Mouse (Mus musculus) heart, embryonic 14.5 days (tissue): ENCODE results near the gene Ehd2. TPM values are rescaled to one million over a fixed set of nuclear protein-coding genes. Genes with fewer than 3 reads are reported as not detected.

Experiments
- ATAC-seq: fragments of 200-750 bp; cut with Nextera tagmentation; 2 replicates; pipeline ENCODE4 v1.8.0; 2017; ENCODE audit warnings: low read depth, moderate TSS enrichment; ENCODE audit not compliant: insufficient number of reproducible peaks, insufficient read depth, low FRiP score
- H3K27ac ChIP-seq, 2 experiments: fragments of 200-500 bp in 1 of 2; fragments of 300-500 bp in 1 of 2; sonication (generic) in 1 of 2; replicated peaks in 1 of 2; 2 replicates each; pipeline ENCODE4 v1.5.1; 2012 to 2014; ENCODE audit warnings: low read depth in 2 of 2, low read length in 2 of 2, control low read depth in 1 of 2, mild to moderate bottlenecking in 1 of 2, mixed read lengths in 1 of 2; ENCODE audit not compliant: control insufficient read depth in 1 of 2, insufficient read depth in 1 of 2
- H3K27me3 ChIP-seq: fragments of 300-500 bp; sonication (generic); 2 replicates; pipeline ENCODE4 v1.6.1; 2014; ENCODE audit warnings: mild to moderate bottlenecking, low read length, control low read depth; ENCODE audit not compliant: control insufficient read depth, insufficient read depth
- H3K36me3 ChIP-seq: fragments of 300-500 bp; sonication (generic); 2 replicates; pipeline ENCODE4 v1.6.1; 2014; ENCODE audit warnings: mild to moderate bottlenecking, control low read depth, low read length, mixed read lengths; ENCODE audit not compliant: control insufficient read depth, insufficient read depth
- H3K4me1 ChIP-seq, 2 experiments: fragments of 200-500 bp in 1 of 2; fragments of 300-500 bp in 1 of 2; sonication (generic) in 1 of 2; 2 replicates each; pipeline ENCODE4 v1.6.1; 2012 to 2014; ENCODE audit warnings: low read length in 2 of 2, control low read depth in 1 of 2, mixed read lengths in 1 of 2; ENCODE audit not compliant: control insufficient read depth in 2 of 2, insufficient read depth in 2 of 2
- H3K4me2 ChIP-seq: fragments of 300-500 bp; sonication (generic); 2 replicates; pipeline ENCODE4 v1.6.1; 2014; ENCODE audit warnings: mild to moderate bottlenecking, low read length
- H3K4me3 ChIP-seq, 2 experiments: fragments of 200-500 bp in 1 of 2; fragments of 300-500 bp in 1 of 2; sonication (generic) in 1 of 2; 2 replicates each; pipeline ENCODE4 v1.5.1; 2012 to 2014; ENCODE audit warnings: low read length in 2 of 2, mild to moderate bottlenecking in 2 of 2, control low read depth in 1 of 2, low read depth in 1 of 2, moderate library complexity in 1 of 2; ENCODE audit not compliant: control insufficient read depth in 1 of 2, insufficient read depth in 1 of 2
- H3K9ac ChIP-seq: fragments of 300-500 bp; sonication (generic); 2 replicates; pipeline ENCODE4 v1.6.1; 2014; ENCODE audit warnings: mild to moderate bottlenecking, low read length
- H3K9me3 ChIP-seq: fragments of 300-500 bp; sonication (generic); 2 replicates; pipeline ENCODE4 v1.6.1; 2016; ENCODE audit warnings: low read length, control low read depth; ENCODE audit not compliant: control insufficient read depth
- WGBS: fragments of 180-500 bp; shearing (Covaris S2); extraction: QIAGEN DNeasy Blood & Tissue Kit; methylation state at CpG from one replicate; pipeline ENCODE4 v1.1.7; 2014; 5-methylcytosine and 5-hydroxymethylcytosine counted together
- polyA plus RNA-seq: library from polyadenylated mRNA; unstranded; fragments of >200 nt; fragmentation: Nextera tagmentation; extraction: Ambion mirVana; gene quantifications from 2 replicates; pipeline ENCODE4 v1.2.1, GENCODE M21; 2014

Gene Ehd2
- 37.4 and 43.5 TPM in 2 replicates for polyA plus RNA-seq

GRCm38 (mm10) chr7:15967312-15967711 lies at the start of gene Ehd2:
Gene Ehd2, minus strand, starts transcription at chr7:15967567.
- ATAC-seq = peak; percentile 69
- H3K36me3 ChIP-seq = peaks cover 34% of the 10 kb centered on the region
- WGBS = under 1% methylated on average over 22 of the region's 22 CpGs
- peak within 1 kb of the TSS; percentile 81 for H3K9ac ChIP-seq
- no peaks in the 10 kb centered on the region for H3K27me3 ChIP-seq
- peaks cover 23 to 28% of the 10 kb centered on the region in 2 experiments for H3K4me1 ChIP-seq
- peak within 1 kb of the TSS; percentile 68 for H3K4me2 ChIP-seq
- H3K9me3 ChIP-seq = 0 out of 2 replicates have a peak, but pooled peaks cover 5% of the 10 kb centered on the region
- H3K4me3 ChIP-seq = peak within 1 kb of the TSS; percentile 51 to 57
- H3K27ac ChIP-seq = peak within 1 kb of the TSS in 1 of 2 experiments; percentile 19; a peak in 3 of 4 replicates

DNA sequence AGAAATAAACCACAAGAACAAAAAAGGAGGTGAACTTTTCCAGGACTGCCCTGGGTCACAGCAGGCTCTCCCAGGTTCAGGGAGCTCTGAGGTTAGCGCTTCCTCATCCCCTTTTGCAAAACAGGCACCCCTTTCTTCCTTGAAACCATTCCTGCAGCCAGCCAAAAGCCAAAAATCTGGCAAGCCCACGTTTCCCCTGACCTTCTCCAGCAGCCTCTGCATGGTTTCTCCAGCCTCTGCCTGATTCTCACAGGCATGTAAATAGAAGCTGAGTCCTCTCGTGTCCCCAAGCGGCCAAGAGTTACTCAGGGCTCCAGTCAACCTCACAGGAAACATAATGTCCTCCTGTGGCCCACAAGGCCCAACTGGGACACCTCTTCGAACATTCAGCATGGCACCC lies 48.0 kb upstream of the Ehd2 start:
- Histone ChIP-seq H3K9ac (no peak overlapping the region), H3K4me3 (no peak overlapping the region), H3K27me3 (no peaks in the 10 kb centered on the region), H3K9me3 (no peaks in the 10 kb centered on the region), H3K27ac (peak overlapping the region in 1 of 2 experiments; percentile 41; a peak in 1 of 4 replicates), H3K4me1 (peaks cover 4 to 33% of the 10 kb centered on the region in 2 experiments; a peak in 3 of 4 replicates), H3K36me3 (0 out of 2 replicates have a peak, but pooled peaks cover 6% of the 10 kb centered on the region), H3K4me2 (no peak overlapping the region)
- WGBS = 82% methylated on average over 5 of the region's 5 CpGs
- ATAC-seq = no peak

GRCm38 (mm10) chr7:16014521-16015175 lies 47.3 kb upstream of the Ehd2 start:
- no peak for ATAC-seq
- Histone ChIP-seq H3K9me3 (no peaks in the 10 kb centered on the region), H3K4me3 (no peak overlapping the region), H3K27me3 (no peaks in the 10 kb centered on the region), H3K4me1 (peaks cover 4 to 33% of the 10 kb centered on the region in 2 experiments; a peak in 3 of 4 replicates), H3K27ac (peak overlapping the region in 1 of 2 experiments; percentile 41; a peak in 2 of 4 replicates), H3K9ac (no peak overlapping the region), H3K36me3 (0 out of 2 replicates have a peak, but pooled peaks cover 6% of the 10 kb centered on the region), H3K4me2 (no peak overlapping the region)
- 70% methylated on average over 8 of the region's 8 CpGs for WGBS

DNA sequence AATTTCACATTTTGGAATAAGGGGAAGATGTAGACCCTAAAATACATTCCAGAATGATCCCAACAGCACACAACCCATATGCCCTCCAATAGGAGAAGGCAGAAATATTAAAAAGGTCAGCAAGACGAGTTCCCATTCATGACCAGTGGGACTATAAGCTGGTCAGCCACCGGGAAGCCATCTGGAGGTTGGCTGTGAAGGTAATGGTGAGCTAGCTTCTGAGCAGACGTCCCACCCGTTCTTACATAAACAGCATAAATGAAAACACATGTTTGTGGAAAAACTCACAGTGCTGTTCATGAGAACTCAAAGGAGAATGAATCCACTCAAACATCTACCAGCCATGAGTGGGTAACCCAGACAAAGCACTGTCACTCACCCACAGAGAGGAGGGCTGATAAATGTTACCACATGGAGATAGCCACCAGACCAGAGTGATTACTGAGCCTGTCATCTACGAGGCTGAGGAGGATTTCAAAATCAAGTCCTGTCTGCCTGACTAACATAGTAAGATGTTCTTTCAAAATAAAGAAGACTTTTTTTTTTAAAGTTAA lies 46.4 kb upstream of the Ehd2 start:
- peaks cover 4 to 33% of the 10 kb centered on the region in 2 experiments; a peak in 3 of 4 replicates for H3K4me1 ChIP-seq
- H3K9ac ChIP-seq = no peak overlapping the region
- no peak overlapping the region for H3K4me3 ChIP-seq
- H3K36me3 ChIP-seq = 0 out of 2 replicates have a peak, but pooled peaks cover 6% of the 10 kb centered on the region
- no peak for ATAC-seq
- WGBS = 83% methylated on average over 5 of the region's 5 CpGs
- no peak overlapping the region for H3K4me2 ChIP-seq
- no peaks in the 10 kb centered on the region for H3K9me3 ChIP-seq
- no peaks in the 10 kb centered on the region for H3K27me3 ChIP-seq
- H3K27ac ChIP-seq = no peak overlapping the region

DNA sequence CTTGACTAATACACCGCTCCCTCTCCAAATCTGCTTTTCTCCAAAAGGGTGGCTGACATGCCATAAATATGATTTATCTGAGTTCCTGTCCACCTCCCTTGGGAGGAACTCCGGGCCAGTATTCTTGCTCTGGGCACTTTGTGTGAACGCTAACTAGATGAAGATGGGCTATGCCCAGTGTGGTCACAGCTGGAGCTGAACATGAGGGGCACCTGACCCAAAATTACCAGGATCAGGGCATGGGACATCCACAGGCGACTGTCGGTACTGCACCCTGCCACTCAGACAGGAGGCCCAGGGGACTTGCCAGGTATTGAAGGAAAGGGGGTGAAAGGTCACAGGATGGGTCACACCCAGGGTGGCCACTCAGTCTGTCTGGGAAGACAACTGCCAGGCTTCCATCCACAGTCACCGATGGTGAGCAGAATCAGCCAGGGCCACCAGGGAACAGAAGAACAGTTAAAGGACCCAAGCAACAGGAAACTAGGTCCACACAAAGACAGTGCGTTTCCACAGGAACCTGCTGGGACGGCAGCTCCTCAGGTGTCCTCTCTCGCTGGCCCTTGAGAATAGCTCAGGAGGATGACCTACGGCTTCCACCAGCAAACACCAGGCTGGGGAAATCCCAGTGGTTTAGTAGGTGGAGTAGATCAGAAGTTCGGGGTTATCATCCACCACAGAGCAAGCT lies 45.4 kb upstream of the Ehd2 start:
- 0 out of 2 replicates have a peak, but pooled peaks cover 6% of the 10 kb centered on the region for H3K36me3 ChIP-seq
- no peak overlapping the region for H3K9ac ChIP-seq
- H3K27ac ChIP-seq = no peak overlapping the region
- H3K4me3 ChIP-seq = no peak overlapping the region
- H3K27me3 ChIP-seq = no peaks in the 10 kb centered on the region
- no peaks in the 10 kb centered on the region for H3K9me3 ChIP-seq
- H3K4me1 ChIP-seq = peaks cover 4 to 33% of the 10 kb centered on the region in 2 experiments; a peak in 3 of 4 replicates
- no peak overlapping the region for H3K4me2 ChIP-seq
- WGBS = 77% methylated on average over 11 of the region's 11 CpGs
- ATAC-seq = no peak

GRCm38 (mm10) chr7:16011418-16012085 lies 44.2 kb upstream of the Ehd2 start:
- H3K4me3 ChIP-seq = no peak overlapping the region
- WGBS = 67% methylated on average over 7 of the region's 7 CpGs
- 0 out of 2 replicates have a peak overlapping the region, but pooled peaks have one; percentile 11 for H3K9ac ChIP-seq

GRCm38 (mm10) chr7:16010649-16011048 lies 43.3 kb upstream of the Ehd2 start:
- Histone ChIP-seq H3K4me3 (no peak overlapping the region), H3K4me1 (peaks cover 4 to 32% of the 10 kb centered on the region in 2 experiments; a peak in 3 of 4 replicates), H3K27me3 (no peaks in the 10 kb centered on the region), H3K27ac (no peak overlapping the region), H3K36me3 (peaks cover 11% of the 10 kb centered on the region; the same call in 1 of the 2 replicates), H3K9me3 (no peaks in the 10 kb centered on the region), H3K9ac (no peak overlapping the region), H3K4me2 (no peak overlapping the region)
- WGBS = 47% methylated on average over 5 of the region's 5 CpGs
- no peak for ATAC-seq

More at GRCm38 (mm10) chr7:16011418-16012085, 44.2 kb upstream of the Ehd2 start:
- no peaks in the 10 kb centered on the region for H3K27me3 ChIP-seq
- no peak overlapping the region for H3K27ac ChIP-seq
- H3K9me3 ChIP-seq = no peaks in the 10 kb centered on the region
- no peak for ATAC-seq
- 0 out of 2 replicates have a peak, but pooled peaks cover 6% of the 10 kb centered on the region for H3K36me3 ChIP-seq
- H3K4me1 ChIP-seq = peaks cover 4 to 33% of the 10 kb centered on the region in 2 experiments; a peak in 3 of 4 replicates
- H3K4me2 ChIP-seq = no peak overlapping the region
